Mouse (Mus musculus): ENCODE measurements around the gene Jag2.

GRCm38 (mm10) chr12:112927265-112927664 lies 2.3 kb downstream of the Jag2 start:
- TF ChIP-seq CTCF (conservative IDR thresholded peaks at IDR 0.05; ENCODE audit: low read length), result no peak
- TF ChIP-seq NANOG (IDR thresholded peaks at IDR 0.05; ENCODE audit: borderline replicate concordance, low read length), result no peak
- TF ChIP-seq POU5F1 (IDR thresholded peaks at IDR 0.05; ENCODE audit: borderline replicate concordance, low read length), result no peak

Data from E14TG2a.4 (cell line).